Mouse (Mus musculus): ENCODE data around the gene F8a. TPM values are rescaled to one million over a fixed set of nuclear protein-coding genes. Genes with fewer than 3 reads are reported as not detected.
"Not testable (repeated sequence)": the region's sequence is repeated elsewhere in the genome, so short reads cannot be mapped to it uniquely, and the experiment has no call there.

F8a gene
- 10 to 100 TPM; 12.3 to 14.4 (median 12.6) TPM for total RNA-seq (2022)

GRCm38 (mm10) chrX:73227914-73228605 is at the start of gene F8a:
Gene F8a (plus strand): TSS chrX:73228291.
- peak; percentile 67 to 69 for DNase-seq (ENCODE audit: low spot score in 2 of 2)

GRCm38 (mm10) chrX:73191934-73192333 is 36.2 kb upstream of the F8a start, which contains the start of gene Xlr3b:
Gene Xlr3b (plus strand): TSS chrX:73192207.
- DNase-seq (ENCODE audit: low spot score in 2 of 2): peak in 1 of 2 experiments; percentile 3

GRCm38 (mm10) chrX:73213819-73214564 is 14.1 kb upstream of the F8a start, which contains the start of gene Xlr4b:
Gene Xlr4b (plus strand): TSS chrX:73214333.
- not testable (repeated sequence) for DNase-seq (ENCODE audit: low spot score in 2 of 2)

- DNase-seq (ENCODE audit: low spot score in 2 of 2): no peak
Observed at GRCm38 (mm10) chrX:73225365-73225764, 2.7 kb upstream of the F8a start.

- peak; percentile 35 to 54 for DNase-seq (ENCODE audit: low spot score in 2 of 2)
Observed at GRCm38 (mm10) chrX:73228606-73229214, 619 bp downstream of the F8a start.

- DNase-seq (ENCODE audit: low spot score in 2 of 2): no peak
Observed at GRCm38 (mm10) chrX:73229288-73229687, 1.2 kb downstream of the F8a start.

GRCm38 (mm10) chrX:73242821-73243325 is 14.8 kb downstream of the F8a start, which contains the start of gene Xlr4c:
Gene Xlr4c (minus strand): TSS chrX:73243130.
- DNase-seq (ENCODE audit: low spot score in 2 of 2): not testable (repeated sequence)

GRCm38 (mm10) chrX:73262428-73262827 is 34.3 kb downstream of the F8a start:
- not testable (repeated sequence) for DNase-seq (ENCODE audit: low spot score in 2 of 2)

- DNase-seq (ENCODE audit: low spot score in 2 of 2): not testable (repeated sequence)
Observed at GRCm38 (mm10) chrX:73265270-73265669, 37.2 kb downstream of the F8a start, which contains the start of gene Xlr3c. Gene Xlr3c (minus strand): TSS chrX:73265390.

Other genes starting within 250 kb of the F8a start
- 1 to 10 TPM; 1.3 to 1.8 (median 1.5) TPM for gene Zfp185, start 241.0 kb upstream of the F8a start, total RNA-seq (2022)
- gene Pnma5, start 191.2 kb upstream of the F8a start, total RNA-seq (2022): 1 to 10 TPM in 1 of 4 experiments, under 1 TPM in 3; 0.20 to 1.1 (median 0.41) TPM
- gene Pnma3, start 163.5 kb upstream of the F8a start, total RNA-seq (2022): 10 to 100 TPM; 18.6 to 27.3 (median 22.1) TPM
- gene Xlr4a, start 145.8 kb upstream of the F8a start, total RNA-seq (2022): 1 to 10 TPM in 2 of 4 experiments, under 1 TPM in 1, not detected in 1; 0.74 to 3.9 (median 1.5) TPM
- gene Xlr3a, start 131.2 kb upstream of the F8a start, total RNA-seq (2022): 1 to 10 TPM in 2 of 4 experiments, under 1 TPM in 2; 0.45 to 7.2 (median 1.5) TPM
- 1 to 10 TPM; 1.3 to 2.5 (median 1.7) TPM for gene Gm14685, start 111.2 kb upstream of the F8a start, total RNA-seq (2022)
- not detected for gene Xlr5b, start 79.5 kb upstream of the F8a start, total RNA-seq (2022)
- 1 to 10 TPM; 1.4 to 2.6 (median 1.8) TPM for gene DXBay18, start 78.8 kb upstream of the F8a start, total RNA-seq (2022)
- not detected for gene Spin2d, start 51.3 kb upstream of the F8a start, total RNA-seq (2022)
- gene Xlr3b, start 36.1 kb upstream of the F8a start, total RNA-seq (2022): 10 to 100 TPM in 2 of 4 experiments, 1 to 10 TPM in 1, under 1 TPM in 1; 0.30 to 13.5 (median 6.2) TPM
- gene Xlr4b, start 14.0 kb upstream of the F8a start, total RNA-seq (2022): 1 to 10 TPM in 2 of 4 experiments, under 1 TPM in 1, not detected in 1; 0.41 to 2.6 (median 1.9) TPM
- gene Xlr4c, start 14.8 kb downstream of the F8a start, total RNA-seq (2022): not detected
- under 1 TPM in 1 of 4 experiments, not detected in 3; 0.30 TPM for gene Xlr3c, start 37.1 kb downstream of the F8a start, total RNA-seq (2022)
- gene Xlr5a, start 64.7 kb downstream of the F8a start, total RNA-seq (2022): not detected
- gene Xlr5c, start 64.7 kb downstream of the F8a start, total RNA-seq (2022): not detected
- gene Gm45015, start 108.5 kb downstream of the F8a start, total RNA-seq (2022): not detected
- gene Zfp275, start 114.3 kb downstream of the F8a start, total RNA-seq (2022): 10 to 100 TPM; 11.6 to 13.9 (median 12.9) TPM
- gene Gm18336, start 170.4 kb downstream of the F8a start, total RNA-seq (2022): not detected
- gene Zfp92, start 182.8 kb downstream of the F8a start, total RNA-seq (2022): 1 to 10 TPM; 1.5 to 4.3 (median 2.1) TPM
- not detected for gene Trex2, start 207.1 kb downstream of the F8a start, total RNA-seq (2022)
- 10 to 100 TPM in 3 of 4 experiments, 1 to 10 TPM in 1; 8.5 to 12.8 (median 11.0) TPM for gene Haus7, start 230.8 kb downstream of the F8a start, total RNA-seq (2022)